Mouse (Mus musculus): Measurements from ENCODE around the gene Zfp790. TPM values are rescaled to one million over a fixed set of nuclear protein-coding genes. Genes with fewer than 3 reads are reported as not detected.

Zfp790 gene
- polyA plus RNA-seq, 1 experiment from 2014 or later, result 23.0 TPM

GRCm38 (mm10) chr7:29783871-29784551 is 31.9 kb upstream of the Zfp790 start, which contains the start of gene Zfp30:
Gene Zfp30, plus strand, starts transcription at chr7:29783998.
- WGBS, result under 1% methylated on average over 45 of the region's 45 CpGs

GRCm38 (mm10) chr7:29785023-29785422 is 30.9 kb upstream of the Zfp790 start:
- Histone ChIP-seq H3K4me2 (ENCODE audit: low read length) (peak overlapping the region; percentile 75), H3K4me1 (ENCODE audit: control insufficient read depth, insufficient read depth, low read length) (peaks cover 16% of the 10 kb centered on the region), H3K27ac (ENCODE audit: low read depth, low read length) (no peak overlapping the region), H3K27me3 (replicated peaks; ENCODE audit: control insufficient read depth, insufficient read depth, low read length) (no peaks in the 10 kb centered on the region), H3K4me3 (ENCODE audit: low read depth, low read length) (peak overlapping the region; percentile 84), H3K9me3 (replicated peaks; ENCODE audit: control insufficient read depth, low read length) (no peaks in the 10 kb centered on the region), H3K9ac (ENCODE audit: low read length) (peak overlapping the region; percentile 94), H3K36me3 (ENCODE audit: control insufficient read depth, insufficient read depth, low read length) (peaks cover 36% of the 10 kb centered on the region)
- no peak for ATAC-seq
- peak; percentile 6 for DNase-seq (ENCODE audit: low spot score)
- 54% methylated on average over 8 of the region's 8 CpGs for WGBS

More at GRCm38 (mm10) chr7:29783871-29784551, 31.9 kb upstream of the Zfp790 start, which contains the start of gene Zfp30:
- peak within 1 kb of the TSS; percentile 94 for H3K9ac ChIP-seq (ENCODE audit: low read length)
- DNase-seq (ENCODE audit: low spot score) (peak; percentile 97), ATAC-seq (peak; percentile 98)
- H3K4me1 ChIP-seq (ENCODE audit: control insufficient read depth, insufficient read depth, low read length), result peaks cover 16% of the 10 kb centered on the region
- peak within 1 kb of the TSS; percentile 75 for H3K4me2 ChIP-seq (ENCODE audit: low read length)
- H3K27me3 ChIP-seq (replicated peaks; ENCODE audit: control insufficient read depth, insufficient read depth, low read length), result no peaks in the 10 kb centered on the region
- H3K27ac ChIP-seq (ENCODE audit: low read depth, low read length), result peak within 1 kb of the TSS; percentile 88
- peak within 1 kb of the TSS; percentile 84 for H3K4me3 ChIP-seq (ENCODE audit: low read depth, low read length)
- H3K9me3 ChIP-seq (replicated peaks; ENCODE audit: control insufficient read depth, low read length), result no peaks in the 10 kb centered on the region
- peaks cover 28% of the 10 kb centered on the region for H3K36me3 ChIP-seq (ENCODE audit: control insufficient read depth, insufficient read depth, low read length)

- Histone ChIP-seq H3K4me1 (ENCODE audit: control insufficient read depth, insufficient read depth, low read length) (peaks cover 16% of the 10 kb centered on the region), H3K4me2 (ENCODE audit: low read length) (peak overlapping the region; percentile 75), H3K36me3 (ENCODE audit: control insufficient read depth, insufficient read depth, low read length) (peaks cover 42% of the 10 kb centered on the region), H3K9me3 (replicated peaks; ENCODE audit: control insufficient read depth, low read length) (no peaks in the 10 kb centered on the region), H3K4me3 (ENCODE audit: low read depth, low read length) (peak overlapping the region; percentile 84), H3K9ac (ENCODE audit: low read length) (peak overlapping the region; percentile 94), H3K27me3 (replicated peaks; ENCODE audit: control insufficient read depth, insufficient read depth, low read length) (no peaks in the 10 kb centered on the region), H3K27ac (ENCODE audit: low read depth, low read length) (no peak overlapping the region)
- 78% methylated on average over 5 of the region's 5 CpGs for WGBS
- no peak for ATAC-seq
- no peak for DNase-seq (ENCODE audit: low spot score)
Measured at GRCm38 (mm10) chr7:29785888-29786287, 30.0 kb upstream of the Zfp790 start.

GRCm38 (mm10) chr7:29792906-29793305 is 23.0 kb upstream of the Zfp790 start:
- H3K36me3 ChIP-seq (ENCODE audit: control insufficient read depth, insufficient read depth, low read length), result peaks cover 64% of the 10 kb centered on the region
- 45% methylated on average over 27 of the region's 27 CpGs for WGBS

GRCm38 (mm10) chr7:29807046-29807445 is 8.9 kb upstream of the Zfp790 start:
- Histone ChIP-seq H3K27ac (ENCODE audit: low read depth, low read length) (no peak overlapping the region), H3K36me3 (ENCODE audit: control insufficient read depth, insufficient read depth, low read length) (no peaks in the 10 kb centered on the region), H3K9me3 (replicated peaks; ENCODE audit: control insufficient read depth, low read length) (no peaks in the 10 kb centered on the region; the same call in 1 of the 2 replicates), H3K4me3 (ENCODE audit: low read depth, low read length) (no peak overlapping the region), H3K27me3 (replicated peaks; ENCODE audit: control insufficient read depth, insufficient read depth, low read length) (no peaks in the 10 kb centered on the region), H3K4me1 (ENCODE audit: control insufficient read depth, insufficient read depth, low read length) (no peaks in the 10 kb centered on the region), H3K4me2 (ENCODE audit: low read length) (no peak overlapping the region), H3K9ac (ENCODE audit: low read length) (no peak overlapping the region)
- 60% methylated on average over 5 of the region's 5 CpGs for WGBS
- ATAC-seq (no peak), DNase-seq (ENCODE audit: low spot score) (no peak)

More at GRCm38 (mm10) chr7:29792906-29793305, 23.0 kb upstream of the Zfp790 start:
- Histone ChIP-seq H3K9ac (ENCODE audit: low read length) (no peak overlapping the region), H3K4me2 (ENCODE audit: low read length) (no peak overlapping the region), H3K27me3 (replicated peaks; ENCODE audit: control insufficient read depth, insufficient read depth, low read length) (no peaks in the 10 kb centered on the region), H3K9me3 (replicated peaks; ENCODE audit: control insufficient read depth, low read length) (no peaks in the 10 kb centered on the region), H3K27ac (ENCODE audit: low read depth, low read length) (no peak overlapping the region), H3K4me1 (ENCODE audit: control insufficient read depth, insufficient read depth, low read length) (no peaks in the 10 kb centered on the region), H3K4me3 (ENCODE audit: low read depth, low read length) (no peak overlapping the region)
- no peak for DNase-seq (ENCODE audit: low spot score)
- ATAC-seq, result no peak

GRCm38 (mm10) chr7:29812244-29812643 is 3.7 kb upstream of the Zfp790 start:
- WGBS, result 91% methylated on average over 1 of the region's 1 CpGs
- Histone ChIP-seq H3K4me3 (ENCODE audit: low read depth, low read length) (no peak overlapping the region), H3K4me2 (ENCODE audit: low read length) (no peak overlapping the region), H3K9ac (ENCODE audit: low read length) (no peak overlapping the region), H3K36me3 (ENCODE audit: control insufficient read depth, insufficient read depth, low read length) (no peaks in the 10 kb centered on the region), H3K9me3 (replicated peaks; ENCODE audit: control insufficient read depth, low read length) (no peaks in the 10 kb centered on the region; the same call in 1 of the 2 replicates), H3K27me3 (replicated peaks; ENCODE audit: control insufficient read depth, insufficient read depth, low read length) (no peaks in the 10 kb centered on the region), H3K27ac (ENCODE audit: low read depth, low read length) (no peak overlapping the region), H3K4me1 (ENCODE audit: control insufficient read depth, insufficient read depth, low read length) (peaks cover 13% of the 10 kb centered on the region; the same call in 1 of the 2 replicates)
- no peak for DNase-seq (ENCODE audit: low spot score)
- no peak for ATAC-seq

GRCm38 (mm10) chr7:29814381-29814780 is 1.5 kb upstream of the Zfp790 start:
- WGBS, result 89% methylated on average over 2 of the region's 2 CpGs

GRCm38 (mm10) chr7:29815061-29815784 is 691 bp upstream of the Zfp790 start:
- no peak for DNase-seq (ENCODE audit: low spot score)
- Histone ChIP-seq H3K27ac (ENCODE audit: low read depth, low read length) (peak overlapping the region; percentile 4; the same call in 1 of the 2 replicates), H3K9ac (ENCODE audit: low read length) (peak overlapping the region; percentile 76), H3K4me3 (ENCODE audit: low read depth, low read length) (peak overlapping the region; percentile 72), H3K4me1 (ENCODE audit: control insufficient read depth, insufficient read depth, low read length) (peaks cover 20% of the 10 kb centered on the region; the same call in 1 of the 2 replicates), H3K27me3 (replicated peaks; ENCODE audit: control insufficient read depth, insufficient read depth, low read length) (no peaks in the 10 kb centered on the region), H3K9me3 (replicated peaks; ENCODE audit: control insufficient read depth, low read length) (no peaks in the 10 kb centered on the region), H3K36me3 (ENCODE audit: control insufficient read depth, insufficient read depth, low read length) (no peaks in the 10 kb centered on the region), H3K4me2 (ENCODE audit: low read length) (peak overlapping the region; percentile 83)
- ATAC-seq, result peak; percentile 35
- WGBS, result 2% methylated on average over 12 of the region's 12 CpGs

More at GRCm38 (mm10) chr7:29814381-29814780, 1.5 kb upstream of the Zfp790 start:
- Histone ChIP-seq H3K4me1 (ENCODE audit: control insufficient read depth, insufficient read depth, low read length) (peaks cover 19% of the 10 kb centered on the region; the same call in 1 of the 2 replicates), H3K9ac (ENCODE audit: low read length) (no peak overlapping the region), H3K4me2 (ENCODE audit: low read length) (peak overlapping the region; percentile 83), H3K27me3 (replicated peaks; ENCODE audit: control insufficient read depth, insufficient read depth, low read length) (no peaks in the 10 kb centered on the region), H3K36me3 (ENCODE audit: control insufficient read depth, insufficient read depth, low read length) (no peaks in the 10 kb centered on the region), H3K27ac (ENCODE audit: low read depth, low read length) (no peak overlapping the region), H3K9me3 (replicated peaks; ENCODE audit: control insufficient read depth, low read length) (no peaks in the 10 kb centered on the region), H3K4me3 (ENCODE audit: low read depth, low read length) (no peak overlapping the region)
- ATAC-seq, result no peak
- DNase-seq (ENCODE audit: low spot score), result no peak
